Mouse (Mus musculus) G1E (cell line): ENCODE data around the gene Cdh13. TPM values are rescaled to one million over a fixed set of nuclear protein-coding genes. Genes with fewer than 3 reads are reported as not detected.

Experiments
- ATAC-seq: 2 replicates; pipeline ENCODE4 v1.8.0; 2016; ENCODE audit warnings: mild to moderate bottlenecking; ENCODE audit not compliant: insufficient number of reproducible peaks, poor library complexity, low FRiP score, severe bottlenecking; ENCODE audit errors: extremely low read depth
- DNase-seq: peaks from one replicate; pipeline ENCODE4 v3.0.0; 2012; ENCODE audit warnings: low spot score
- H3K27me3 ChIP-seq: 2 replicates; pipeline ENCODE4 v1.6.1; 2012; ENCODE audit warnings: mild to moderate bottlenecking, low read length, inconsistent platforms; ENCODE audit not compliant: insufficient read depth
- H3K36me3 ChIP-seq: replicated peaks from 2 replicates; pipeline ENCODE3; 2012; ENCODE audit warnings: mild to moderate bottlenecking, inconsistent platforms
- H3K4me1 ChIP-seq: 2 replicates; pipeline ENCODE4 v1.6.1; 2012; ENCODE audit warnings: low read depth, low read length, inconsistent platforms, mixed read lengths; ENCODE audit not compliant: insufficient read depth
- H3K4me3 ChIP-seq: 2 replicates; pipeline ENCODE4 v1.5.1; 2012; ENCODE audit warnings: low read depth, mild to moderate bottlenecking, inconsistent platforms, low read length, moderate library complexity, mixed read lengths
- H3K9me3 ChIP-seq: replicated peaks from 2 replicates; pipeline ENCODE4 v1.6.1; 2012; ENCODE audit warnings: inconsistent platforms
- CTCF ChIP-seq: IDR thresholded peaks from 2 replicates; pipeline ENCODE4 v1.5.1; 2012; ENCODE audit warnings: low read depth, low read length, inconsistent platforms, mixed read lengths
- GATA1 ChIP-seq: IDR thresholded peaks from 2 replicates; pipeline ENCODE4 v1.6.1; 2012; ENCODE audit warnings: borderline replicate concordance, low read length, inconsistent platforms, mixed read lengths
- GATA2 ChIP-seq: IDR thresholded peaks from 2 replicates; pipeline ENCODE4 v1.6.1; 2012; ENCODE audit warnings: low read depth, low read length, inconsistent platforms, borderline replicate concordance
- POLR2AphosphoS5 ChIP-seq: IDR thresholded peaks from 2 replicates; pipeline ENCODE4 v1.6.1; 2012; ENCODE audit warnings: low read depth, low read length, inconsistent platforms; ENCODE audit not compliant: insufficient replicate concordance
- TAL1 ChIP-seq: conservative IDR thresholded peaks from 2 replicates; pipeline ENCODE4 v1.6.1; 2012; ENCODE audit warnings: low read depth, low read length, inconsistent platforms, mixed read lengths
- polyA plus RNA-seq: library from polyadenylated mRNA; stranded (reverse); fragments of >175 nt; gene quantifications from 2 replicates; pipeline ENCODE4 v1.2.3, GENCODE M21; 2012
- total RNA-seq, 2 experiments: library from RNA; stranded (forward) in 1 of 2; stranded (reverse) in 1 of 2; fragments of 200-1000 nt in 1 of 2; fragments of >200 nt in 1 of 2; fragmentation: Nextera tagmentation in 1 of 2; gene quantifications; 2 replicates each; pipeline ENCODE4 v1.2.3; 2014 to 2017

The Cdh13 gene
- total and polyA plus RNA-seq, 3 experiments: 0.22 TPM; not detected in 2

DNA sequence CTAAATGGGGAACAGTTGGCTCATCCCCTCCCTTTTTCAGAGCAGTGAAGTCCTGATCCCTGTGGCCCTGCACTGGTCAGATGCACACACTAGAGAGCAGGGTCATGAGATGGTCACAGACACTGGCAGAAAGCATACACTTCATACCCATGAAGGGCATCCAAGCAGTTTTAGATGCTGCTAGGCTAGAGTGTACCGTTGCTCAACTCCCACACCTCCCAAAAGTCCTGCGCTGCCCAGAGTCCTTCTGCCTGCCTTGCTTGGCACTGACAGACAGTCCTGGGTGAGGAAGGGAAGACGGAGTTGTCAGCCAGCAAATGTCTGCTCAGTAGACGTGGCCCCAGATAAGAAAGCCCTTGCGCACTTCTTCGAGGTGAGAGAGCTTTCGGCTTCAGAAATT, 33.6 kb upstream of the Cdh13 start:
- TF ChIP-seq POLR2AphosphoS5: no peak
- TF ChIP-seq CTCF: no peak
- TF ChIP-seq GATA1: no peak
- no peak for TF ChIP-seq TAL1
- no peak for TF ChIP-seq GATA2
- Histone ChIP-seq H3K4me3 (no peak overlapping the region), H3K36me3 (no peaks in the 10 kb centered on the region), H3K4me1 (no peaks in the 10 kb centered on the region), H3K9me3 (peaks cover 77% of the 10 kb centered on the region), H3K27me3 (no peaks in the 10 kb centered on the region)
- no peak for ATAC-seq
- no peak for DNase-seq

DNA sequence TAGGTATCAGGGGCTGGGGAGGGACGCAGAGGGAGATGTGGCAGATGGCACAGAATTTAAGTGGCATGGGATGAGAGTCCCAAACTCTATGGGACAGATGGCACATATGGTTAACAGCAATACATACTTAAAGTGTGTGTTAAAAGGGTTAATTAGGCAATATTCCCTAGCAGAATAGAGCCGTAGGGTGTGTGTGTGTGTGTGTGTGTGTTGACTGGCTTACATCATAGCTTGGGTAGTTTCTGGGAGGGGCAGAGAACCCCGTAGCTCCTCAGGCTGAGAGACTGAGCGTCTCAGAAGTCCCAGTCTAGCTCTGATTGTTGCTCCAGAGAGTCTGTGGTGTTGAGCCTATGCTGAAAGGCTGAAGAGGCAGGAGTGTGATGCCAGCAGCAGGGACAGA, 20.4 kb upstream of the Cdh13 start:
- no peak for TF ChIP-seq POLR2AphosphoS5
- no peak for TF ChIP-seq CTCF
- no peak for TF ChIP-seq GATA1
- TF ChIP-seq GATA2: no peak
- no peak for TF ChIP-seq TAL1
- no peak for ATAC-seq
- Histone ChIP-seq H3K9me3 (peaks cover 78% of the 10 kb centered on the region), H3K4me1 (no peaks in the 10 kb centered on the region), H3K27me3 (no peaks in the 10 kb centered on the region), H3K4me3 (no peak overlapping the region), H3K36me3 (no peaks in the 10 kb centered on the region)
- DNase-seq: no peak

DNA sequence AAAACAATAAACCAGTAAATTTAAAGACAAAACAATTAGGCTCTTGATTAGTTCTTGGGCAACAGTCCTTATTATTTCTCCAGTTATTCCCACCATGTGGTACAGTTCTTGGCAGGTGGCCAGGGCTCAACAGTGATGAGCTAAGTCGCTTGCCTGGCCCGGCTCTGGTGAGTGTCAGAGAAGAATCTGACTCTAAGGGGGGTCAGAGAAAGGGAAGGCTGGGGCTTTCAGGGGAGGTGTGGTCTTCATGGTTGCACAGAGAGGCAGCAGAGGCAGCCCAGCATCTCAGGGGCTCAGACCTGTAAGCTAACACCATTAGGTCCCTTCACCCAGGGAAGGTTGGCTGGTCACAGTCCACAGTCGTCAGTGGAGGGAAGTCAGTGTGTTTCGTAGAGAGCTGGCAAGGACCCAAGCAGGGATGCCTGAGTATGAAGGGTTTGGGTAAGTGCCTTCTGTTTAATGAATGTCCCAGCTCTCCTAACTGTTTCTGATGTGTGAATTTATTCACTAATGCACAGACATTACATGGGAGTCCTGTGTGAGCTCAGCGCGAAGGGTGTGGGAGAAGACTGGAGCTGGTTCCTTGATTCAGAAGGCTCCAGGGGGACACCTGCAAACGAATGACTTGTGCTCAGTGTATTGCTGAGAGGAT, 12.7 kb upstream of the Cdh13 start:
- no peak for DNase-seq
- no peak for ATAC-seq

DNA sequence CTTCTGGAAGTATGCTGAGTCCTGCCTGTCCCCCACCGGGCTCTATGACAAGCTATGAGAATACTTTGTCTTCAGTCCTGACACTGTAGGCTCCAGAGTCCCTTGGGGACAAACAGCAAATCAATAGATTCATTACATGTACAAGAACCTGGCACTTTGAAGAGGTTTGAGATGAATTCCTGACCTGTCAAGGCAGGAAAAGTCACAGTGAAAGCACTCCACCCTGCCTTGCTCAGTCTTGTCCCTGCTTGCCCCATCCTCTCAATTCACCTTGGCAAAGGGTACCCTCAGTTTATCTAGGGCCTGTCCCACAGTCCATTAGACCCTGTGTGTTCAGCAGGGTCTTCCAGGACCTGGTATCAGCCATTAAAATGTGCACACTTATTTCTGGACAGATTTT, 11.0 kb upstream of the Cdh13 start:
- DNase-seq (no peak), ATAC-seq (no peak)
- Histone ChIP-seq H3K9me3 (peaks cover 64% of the 10 kb centered on the region), H3K4me1 (no peaks in the 10 kb centered on the region), H3K36me3 (no peaks in the 10 kb centered on the region), H3K27me3 (no peaks in the 10 kb centered on the region), H3K4me3 (no peak overlapping the region)
- no peak for TF ChIP-seq CTCF
- no peak for TF ChIP-seq GATA2
- no peak for TF ChIP-seq GATA1
- no peak for TF ChIP-seq TAL1
- no peak for TF ChIP-seq POLR2AphosphoS5

More for the DNA sequence above, 12.7 kb upstream of the Cdh13 start:
- no peaks in the 10 kb centered on the region for H3K27me3 ChIP-seq
- H3K9me3 ChIP-seq: peaks cover 68% of the 10 kb centered on the region
- H3K36me3 ChIP-seq: no peaks in the 10 kb centered on the region
- TF ChIP-seq POLR2AphosphoS5 (no peak), GATA1 (no peak), GATA2 (no peak), TAL1 (no peak)
- no peaks in the 10 kb centered on the region for H3K4me1 ChIP-seq
- H3K4me3 ChIP-seq: no peak overlapping the region

DNA sequence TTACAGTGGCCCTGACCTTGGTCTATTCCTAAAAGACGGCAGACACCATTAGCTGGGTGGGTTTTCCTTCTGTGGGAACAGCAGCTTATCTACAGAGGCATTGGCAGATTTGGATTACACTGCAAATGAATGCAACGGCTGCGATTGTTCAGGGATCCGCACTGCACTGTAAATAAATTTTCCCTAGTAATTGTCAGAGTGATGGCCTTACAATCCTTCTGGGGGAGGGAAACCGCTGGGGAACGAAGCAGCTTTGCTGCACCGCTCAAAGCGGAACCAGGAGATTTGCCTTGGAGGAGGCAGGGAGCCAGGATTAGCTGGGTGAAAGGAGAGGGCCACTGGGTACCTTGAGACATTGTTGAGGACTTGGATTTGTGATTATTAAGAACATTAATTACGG, 9.3 kb upstream of the Cdh13 start:
- no peaks in the 10 kb centered on the region for H3K36me3 ChIP-seq
- no peaks in the 10 kb centered on the region for H3K27me3 ChIP-seq
- DNase-seq (no peak), ATAC-seq (no peak)
- H3K4me3 ChIP-seq: no peak overlapping the region
- H3K9me3 ChIP-seq: peaks cover 74% of the 10 kb centered on the region
- H3K4me1 ChIP-seq: no peaks in the 10 kb centered on the region
- TF ChIP-seq GATA1 (no peak), GATA2 (no peak), POLR2AphosphoS5 (no peak), CTCF (no peak)

DNA sequence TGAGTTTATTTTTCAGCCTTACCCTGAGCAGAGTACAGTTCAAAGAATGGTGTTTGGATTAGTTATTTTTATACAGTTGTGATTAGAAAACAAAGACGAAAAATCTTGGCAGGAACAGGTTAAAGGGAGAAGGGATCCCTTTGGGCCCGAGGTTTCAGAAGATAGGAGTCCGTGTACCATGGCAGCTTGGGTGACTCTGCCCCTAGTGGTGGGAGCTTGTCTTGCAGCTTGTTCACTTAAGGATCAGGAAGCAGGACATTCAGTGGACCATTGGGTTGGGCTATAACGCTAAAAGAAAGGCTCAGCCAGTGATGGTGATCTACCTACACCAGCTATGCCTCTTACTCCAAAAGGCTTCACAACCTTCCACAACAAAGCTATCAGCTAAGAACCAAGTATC, 8.8 kb upstream of the Cdh13 start:
- no peak for DNase-seq
- H3K9me3 ChIP-seq: peaks cover 78% of the 10 kb centered on the region
- ATAC-seq: no peak
- H3K27me3 ChIP-seq: no peaks in the 10 kb centered on the region
- no peaks in the 10 kb centered on the region for H3K4me1 ChIP-seq
- H3K4me3 ChIP-seq: no peak overlapping the region
- H3K36me3 ChIP-seq: no peaks in the 10 kb centered on the region
- TF ChIP-seq GATA1 (no peak), TAL1 (no peak), CTCF (no peak), GATA2 (no peak), POLR2AphosphoS5 (no peak)
